Mouse (Mus musculus) G1E-ER4 (cell line): ENCODE measurements around the gene Gm45716. TPM values are rescaled to one million over a fixed set of nuclear protein-coding genes. Genes with fewer than 3 reads are reported as not detected.

Experiments
- GATA1 ChIP-seq: IDR thresholded peaks from one replicate; pipeline ENCODE4 v1.8.0; 2012; ENCODE audit warnings: low read length, inconsistent platforms
- polyA plus RNA-seq: library from polyadenylated mRNA; stranded (reverse); fragments of >175 nt; gene quantifications from 2 replicates; pipeline ENCODE4 v1.2.3, GENCODE M21; 2012

Gene Gm45716
- polyA plus RNA-seq, 1 experiment: 1.3 TPM

- no peak for TF ChIP-seq GATA1
Observed at GRCm38 (mm10) chr11:90256833-90257525, 69.5 kb downstream of the Gm45716 start.

DNA sequence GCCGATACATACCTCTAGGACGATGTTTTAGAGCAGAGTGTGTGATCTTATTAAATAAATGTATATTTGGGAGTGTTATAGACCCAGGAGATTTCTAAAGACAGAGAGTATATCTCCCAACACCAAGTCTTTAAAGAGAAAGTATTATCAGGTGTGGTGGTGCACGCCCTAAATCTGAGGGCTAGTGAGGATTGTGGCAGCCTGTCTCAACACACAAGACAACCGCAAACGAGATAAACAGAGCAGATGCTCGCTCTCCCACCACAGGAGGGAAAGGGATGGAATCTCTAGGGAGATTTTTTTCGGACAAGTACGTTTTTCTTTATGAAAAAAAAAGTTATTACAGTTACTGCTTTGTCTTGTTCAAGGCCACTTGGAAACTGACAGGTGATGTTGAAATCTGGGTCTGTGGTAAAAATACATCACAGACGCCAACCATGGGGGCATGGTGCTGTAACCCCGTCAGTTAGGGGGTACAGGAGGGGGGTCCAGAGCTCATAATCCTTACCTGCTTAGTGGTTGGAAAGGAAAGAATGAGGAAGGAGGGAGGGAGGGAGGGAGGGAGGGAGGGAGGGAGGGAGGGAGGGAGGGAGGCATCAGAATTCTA is 70.9 kb downstream of the Gm45716 start:
- no peak for TF ChIP-seq GATA1

DNA sequence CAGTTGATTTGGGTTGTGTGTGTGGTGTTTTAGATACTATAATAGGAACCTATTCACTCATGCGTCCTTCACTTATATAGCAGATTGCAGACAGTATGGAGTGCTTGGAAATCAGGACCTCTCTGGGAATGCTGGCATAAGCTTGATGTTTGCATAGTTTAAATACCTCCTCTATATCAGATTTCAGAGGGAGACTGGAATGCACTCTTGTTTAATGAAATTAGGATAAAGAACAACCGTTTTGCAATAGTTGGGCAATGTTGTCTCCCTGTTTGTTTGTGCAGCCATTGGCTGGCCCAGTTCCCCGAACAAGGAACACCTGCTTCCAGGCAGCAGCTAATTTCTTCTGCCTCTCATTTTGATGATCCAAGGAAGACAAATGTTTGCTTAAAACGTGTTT is 71.6 kb downstream of the Gm45716 start:
- no peak for TF ChIP-seq GATA1

GRCm38 (mm10) chr11:90259826-90260225 is 72.3 kb downstream of the Gm45716 start:
- no peak for TF ChIP-seq GATA1

DNA sequence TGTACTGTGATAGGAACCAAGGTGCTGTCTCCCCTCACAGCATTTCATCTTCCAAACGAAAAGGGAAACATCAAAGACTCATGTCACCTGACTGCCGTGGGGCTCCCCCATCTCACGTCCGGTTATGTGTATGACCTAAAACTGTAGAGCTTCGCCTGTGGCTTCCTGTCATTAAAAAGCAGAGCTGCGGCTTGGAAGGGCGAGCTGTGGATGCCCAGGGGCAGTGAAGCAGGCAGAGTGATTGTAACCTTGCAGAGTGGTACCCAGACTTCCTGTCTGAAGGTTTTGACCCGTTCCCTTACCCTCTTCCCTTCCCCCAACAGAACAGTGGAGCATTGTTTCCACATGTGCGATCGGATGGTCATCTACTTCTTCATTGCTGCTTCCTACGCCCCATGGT is 76.7 kb downstream of the Gm45716 start:
- no peak for TF ChIP-seq GATA1

GRCm38 (mm10) chr11:90265581-90265980 is 78.1 kb downstream of the Gm45716 start:
- TF ChIP-seq GATA1: no peak

GRCm38 (mm10) chr11:90268934-90269333 is 81.5 kb downstream of the Gm45716 start:
- no peak for TF ChIP-seq GATA1

GRCm38 (mm10) chr11:90269398-90270123 is 82.1 kb downstream of the Gm45716 start:
- TF ChIP-seq GATA1: no peak

GRCm38 (mm10) chr11:90270132-90270877 is 82.8 kb downstream of the Gm45716 start:
- TF ChIP-seq GATA1: no peak

- no peak for TF ChIP-seq GATA1
Observed at GRCm38 (mm10) chr11:90274187-90274586, 86.7 kb downstream of the Gm45716 start.

- no peak for TF ChIP-seq GATA1
Observed at GRCm38 (mm10) chr11:90275663-90276062, 88.2 kb downstream of the Gm45716 start.

DNA sequence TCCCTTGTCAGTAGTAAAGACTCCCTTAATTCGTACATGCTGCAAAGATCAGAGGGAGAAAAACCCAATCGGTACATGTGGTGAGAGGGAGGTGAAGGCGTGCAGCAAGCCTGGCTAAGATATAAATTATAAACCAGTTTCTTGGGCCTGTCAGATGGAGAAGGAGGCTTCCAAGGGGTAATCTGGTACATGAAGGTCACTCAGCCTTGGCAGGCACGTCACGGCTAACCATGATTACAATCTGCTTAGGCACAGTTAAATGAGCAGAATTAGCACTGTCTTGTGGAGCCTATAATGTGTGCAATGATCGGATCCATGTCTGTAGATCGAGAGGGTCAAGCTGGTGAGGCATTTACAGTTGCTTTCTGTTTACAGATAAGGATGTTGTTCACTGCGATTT is 88.7 kb downstream of the Gm45716 start:
- no peak for TF ChIP-seq GATA1

DNA sequence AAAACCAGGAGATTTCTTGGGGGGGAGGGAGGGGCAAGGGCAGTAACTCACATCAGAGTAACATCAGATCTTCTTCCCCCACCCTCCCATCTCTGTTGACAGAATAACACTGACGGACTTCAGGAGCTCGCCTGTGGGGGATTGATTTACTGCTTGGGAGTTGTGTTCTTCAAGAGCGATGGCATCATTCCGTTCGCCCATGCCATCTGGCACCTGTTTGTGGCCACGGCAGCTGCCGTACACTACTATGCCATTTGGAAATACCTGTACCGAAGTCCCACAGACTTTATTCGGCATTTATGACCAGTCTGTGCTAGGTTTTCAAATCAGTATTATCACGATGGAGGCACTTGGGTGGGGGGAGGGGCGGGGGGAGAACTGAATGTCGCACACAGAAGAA is 89.1 kb downstream of the Gm45716 start:
- TF ChIP-seq GATA1: no peak

DNA sequence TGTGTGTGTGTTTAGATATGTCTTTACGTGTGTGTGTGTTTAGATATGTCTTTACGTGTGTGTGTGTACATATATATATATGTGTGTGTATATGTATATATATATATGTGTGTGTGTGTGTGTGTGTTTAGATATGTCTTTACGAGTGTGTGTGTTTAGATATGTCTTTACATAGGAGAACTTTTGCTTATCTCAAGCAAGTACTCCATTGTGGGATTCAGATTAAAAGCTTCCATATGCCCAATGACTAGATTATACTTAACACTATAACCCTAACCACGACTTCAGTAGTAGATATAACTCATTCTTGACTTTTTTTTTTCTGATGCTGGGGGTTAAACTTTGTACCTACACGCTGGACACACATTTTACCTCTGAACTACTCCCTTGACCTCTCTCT is 92.6 kb downstream of the Gm45716 start:
- no peak for TF ChIP-seq GATA1

DNA sequence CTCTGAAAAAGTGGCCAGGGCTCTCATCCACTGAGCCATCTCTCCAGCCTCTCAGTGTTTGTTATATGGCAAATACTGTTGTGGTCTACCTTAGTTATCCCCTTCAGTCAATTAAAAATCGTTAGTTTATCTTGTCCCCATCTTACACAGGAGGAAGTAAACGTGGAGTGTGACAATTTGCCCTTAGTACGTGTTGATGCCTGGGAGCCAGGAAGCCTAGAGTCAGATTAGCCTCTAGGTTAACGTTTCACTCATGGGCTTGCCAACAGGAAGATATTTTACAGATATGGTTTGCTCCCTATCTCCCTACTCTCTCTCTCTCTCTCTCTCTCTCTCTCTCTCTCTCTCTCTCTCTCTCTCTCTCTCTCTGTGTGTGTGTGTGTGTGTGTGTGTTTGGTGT is 95.7 kb downstream of the Gm45716 start:
- TF ChIP-seq GATA1: no peak

DNA sequence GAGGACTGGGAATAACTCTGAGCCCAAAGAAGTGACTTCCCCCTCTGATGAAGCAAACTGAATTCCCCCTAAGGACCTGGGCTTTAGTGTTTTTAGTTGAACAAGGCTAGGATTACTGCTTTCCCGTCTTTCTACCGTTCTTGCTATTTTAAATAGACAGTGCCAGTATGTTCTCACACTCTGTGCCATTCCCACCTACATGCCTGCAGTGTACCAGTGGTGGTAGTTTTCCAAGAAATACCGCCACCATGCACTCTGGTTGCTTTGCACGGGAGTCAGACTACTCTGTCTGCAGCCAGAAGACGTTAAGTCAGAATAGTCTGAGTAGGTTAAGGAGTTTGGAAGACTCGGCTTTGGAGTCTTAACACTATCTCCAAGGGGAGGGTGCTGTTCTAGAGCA is 96.1 kb downstream of the Gm45716 start:
- no peak for TF ChIP-seq GATA1
